Mouse (Mus musculus): Measurements from ENCODE around the gene Mesp2. TPM values are rescaled to one million over a fixed set of nuclear protein-coding genes. Genes with fewer than 3 reads are reported as not detected.

Mesp2 gene
- polyA plus RNA-seq, 1 experiment from 2014 or later: 1.7 TPM

DNA sequence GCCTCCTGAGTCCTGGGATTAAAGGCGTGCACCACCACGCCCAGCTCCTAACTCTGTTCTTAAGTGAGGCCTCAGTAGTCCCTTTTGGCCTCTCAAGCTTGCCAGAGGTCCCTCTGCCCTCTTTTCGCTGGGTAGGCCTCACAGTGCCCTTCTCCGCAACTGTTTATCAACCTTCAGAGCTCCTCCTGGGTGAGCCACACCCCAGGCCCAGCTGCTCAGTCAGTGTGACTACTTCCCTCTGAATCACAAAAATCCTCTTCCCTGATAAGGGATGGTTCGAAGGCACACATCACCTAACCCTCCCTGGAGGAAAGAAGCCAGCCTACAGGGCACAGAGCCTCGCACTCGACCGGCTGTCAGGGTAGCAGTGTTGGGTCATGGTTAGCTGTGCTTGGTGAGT is 51.3 kb downstream of the Mesp2 start:
- Histone ChIP-seq H3K4me2 (replicated peaks; ENCODE audit: low read depth) (no peak overlapping the region), H3K9me3 (ENCODE audit: control insufficient read depth) (no peaks in the 10 kb centered on the region), H3K9ac (ENCODE audit: low read depth, low read length) (no peak overlapping the region), H3K36me3 (ENCODE audit: control insufficient read depth, insufficient read depth) (no peaks in the 10 kb centered on the region), H3K27me3 (replicated peaks; ENCODE audit: control insufficient read depth, insufficient read depth, low read length) (no peaks in the 10 kb centered on the region), H3K4me3 (ENCODE audit: low read depth, low read length) (no peak overlapping the region), H3K27ac (ENCODE audit: low read depth, low read length) (no peak overlapping the region), H3K4me1 (replicated peaks; ENCODE audit: control insufficient read depth, insufficient read depth, low read length) (no peaks in the 10 kb centered on the region)
- WGBS: 74% methylated on average over 8 of the region's 8 CpGs
- ATAC-seq: 0 out of 2 replicates have a peak, but pooled peaks have one; percentile 13
- no peak for TF ChIP-seq CTCF (IDR thresholded peaks at IDR 0.05; ENCODE audit: low read depth)

Other genes with a start within 250 kb of the Mesp2 start
- not detected in 2 replicates for gene Rhcg, start 193.1 kb upstream of the Mesp2 start, polyA plus RNA-seq (2015; fragmentation: Nextera tagmentation; extraction: Ambion mirVana)
- gene Ticrr, start 150.5 kb upstream of the Mesp2 start, polyA plus RNA-seq (2015; fragmentation: Nextera tagmentation; extraction: Ambion mirVana): 1.5 and 1.7 TPM in 2 replicates
- 0.69 and 0.82 TPM in 2 replicates for gene Kif7, start 95.0 kb upstream of the Mesp2 start, polyA plus RNA-seq (2015; fragmentation: Nextera tagmentation; extraction: Ambion mirVana)
- not detected in 2 replicates for gene Plin1, start 77.8 kb upstream of the Mesp2 start, polyA plus RNA-seq (2015; fragmentation: Nextera tagmentation; extraction: Ambion mirVana)
- gene Pex11a, start 67.6 kb upstream of the Mesp2 start, polyA plus RNA-seq (2015; fragmentation: Nextera tagmentation; extraction: Ambion mirVana): 22.6 and 23.3 TPM in 2 replicates
- 0.05 TPM in 1 of 2 replicates, not detected in the other for gene Wdr93, start 67.6 kb upstream of the Mesp2 start, polyA plus RNA-seq (2015; fragmentation: Nextera tagmentation; extraction: Ambion mirVana)
- 0.21 and 0.27 TPM in 2 replicates for gene Mesp1, start 16.9 kb upstream of the Mesp2 start, polyA plus RNA-seq (2015; fragmentation: Nextera tagmentation; extraction: Ambion mirVana)
- gene Anpep, start 50.3 kb downstream of the Mesp2 start, polyA plus RNA-seq (2015; fragmentation: Nextera tagmentation; extraction: Ambion mirVana): 476 and 488 TPM in 2 replicates
- 21.2 and 21.3 TPM in 2 replicates for gene Ap3s2, start 109.9 kb downstream of the Mesp2 start, polyA plus RNA-seq (2015; fragmentation: Nextera tagmentation; extraction: Ambion mirVana)
- 36.1 and 37.5 TPM in 2 replicates for gene Arpin, start 124.6 kb downstream of the Mesp2 start, polyA plus RNA-seq (2015; fragmentation: Nextera tagmentation; extraction: Ambion mirVana)
- 8.5 and 9.4 TPM in 2 replicates for gene Zfp710, start 214.1 kb downstream of the Mesp2 start, polyA plus RNA-seq (2015; fragmentation: Nextera tagmentation; extraction: Ambion mirVana)

Measured in intestine, postnatal 0 days (tissue).